Mouse (Mus musculus) forebrain, embryonic 13.5 days (tissue): Measurements from ENCODE around the gene Rapgefl1. TPM values are rescaled to one million over a fixed set of nuclear protein-coding genes. Genes with fewer than 3 reads are reported as not detected.
A peak's percentile ranks its signal among the peaks of the same experiment; 100 is the strongest.

Source experiments
- ATAC-seq: fragments of 200-750 bp; cut with Nextera tagmentation; 2 replicates; pipeline ENCODE4 v1.8.0; 2017
- H3K27ac ChIP-seq: fragments of 300-500 bp; sonication (generic); 2 replicates; pipeline ENCODE4 v1.5.1; 2015; ENCODE audit warnings: inconsistent platforms, mild to moderate bottlenecking, moderate library complexity
- H3K27me3 ChIP-seq: fragments of 300-500 bp; sonication (generic); 2 replicates; pipeline ENCODE4 v1.6.1; 2015; ENCODE audit warnings: mild to moderate bottlenecking, inconsistent platforms
- H3K36me3 ChIP-seq: fragments of 300-500 bp; sonication (generic); 2 replicates; pipeline ENCODE4 v1.6.1; 2015; ENCODE audit warnings: mild to moderate bottlenecking, inconsistent platforms; ENCODE audit not compliant: poor library complexity, severe bottlenecking
- H3K4me1 ChIP-seq: fragments of 300-500 bp; sonication (generic); 2 replicates; pipeline ENCODE4 v1.6.1; 2015; ENCODE audit warnings: inconsistent platforms
- H3K4me2 ChIP-seq: fragments of 300-500 bp; sonication (generic); 2 replicates; pipeline ENCODE4 v1.6.1; 2015; ENCODE audit warnings: inconsistent platforms, mild to moderate bottlenecking, moderate library complexity
- H3K4me3 ChIP-seq: fragments of 300-500 bp; sonication (generic); 2 replicates; pipeline ENCODE4 v1.5.1; 2015; ENCODE audit warnings: mild to moderate bottlenecking, inconsistent platforms
- H3K9ac ChIP-seq: fragments of 300-500 bp; sonication (generic); 2 replicates; pipeline ENCODE4 v1.6.1; 2015; ENCODE audit warnings: mild to moderate bottlenecking, inconsistent platforms
- H3K9me3 ChIP-seq: fragments of 300-500 bp; sonication (generic); replicated peaks from 2 replicates; pipeline ENCODE4 v1.6.1; 2016; ENCODE audit warnings: inconsistent platforms
- WGBS: fragments of 180-500 bp; shearing (Covaris S2); methylation state at CpG from one replicate; pipeline ENCODE4 v1.1.7; 2015; 5-methylcytosine and 5-hydroxymethylcytosine counted together
- polyA plus RNA-seq: library from polyadenylated mRNA; unstranded; fragments of >200 nt; fragmentation: Nextera tagmentation; extraction: Ambion mirVana; gene quantifications from 2 replicates; pipeline ENCODE4 v1.2.1, GENCODE M21; 2015

Gene Rapgefl1
- 2.4 and 3.0 TPM in 2 replicates for polyA plus RNA-seq

GRCm38 (mm10) chr11:98836651-98837141 is at the start of gene Rapgefl1:
Rapgefl1 (plus strand) TSS chr11:98836785.
- ATAC-seq = peak; percentile 95
- H3K27me3 ChIP-seq = peaks cover 22% of the 10 kb centered on the region
- H3K4me2 ChIP-seq = peak within 1 kb of the TSS; percentile 84
- peaks cover 30% of the 10 kb centered on the region for H3K4me1 ChIP-seq
- peaks cover 36% of the 10 kb centered on the region for H3K36me3 ChIP-seq
- peak within 1 kb of the TSS; percentile 71 for H3K9ac ChIP-seq
- under 1% methylated on average over 44 of the region's 48 CpGs for WGBS
- H3K27ac ChIP-seq = no peak within 1 kb of the TSS; the same call in 1 of the 2 replicates
- H3K4me3 ChIP-seq = peak within 1 kb of the TSS; percentile 57
- no peaks in the 10 kb centered on the region for H3K9me3 ChIP-seq

GRCm38 (mm10) chr11:98787229-98787628 is 49.4 kb upstream of the Rapgefl1 start:
- ATAC-seq = no peak

GRCm38 (mm10) chr11:98787691-98788090 is 48.9 kb upstream of the Rapgefl1 start:
- no peak overlapping the region for H3K4me2 ChIP-seq
- H3K4me1 ChIP-seq = peaks cover 69% of the 10 kb centered on the region
- no peak for ATAC-seq
- no peaks in the 10 kb centered on the region for H3K9me3 ChIP-seq
- H3K4me3 ChIP-seq = no peak overlapping the region
- H3K27me3 ChIP-seq = no peaks in the 10 kb centered on the region
- no peak overlapping the region for H3K9ac ChIP-seq
- no peak overlapping the region for H3K27ac ChIP-seq
- WGBS = 89% methylated on average over 1 of the region's 1 CpGs
- H3K36me3 ChIP-seq = no peaks in the 10 kb centered on the region

More at GRCm38 (mm10) chr11:98787229-98787628, 49.4 kb upstream of the Rapgefl1 start:
- Histone ChIP-seq H3K9ac (no peak overlapping the region), H3K27me3 (no peaks in the 10 kb centered on the region), H3K9me3 (no peaks in the 10 kb centered on the region), H3K4me3 (no peak overlapping the region), H3K36me3 (no peaks in the 10 kb centered on the region), H3K4me2 (peak overlapping the region; percentile 44), H3K4me1 (peaks cover 71% of the 10 kb centered on the region), H3K27ac (0 out of 2 replicates have a peak overlapping the region, but pooled peaks have one; percentile 72)
- WGBS = 35% methylated on average over 7 of the region's 7 CpGs

GRCm38 (mm10) chr11:98788139-98788538 is 48.4 kb upstream of the Rapgefl1 start:
- H3K27ac ChIP-seq = peak overlapping the region; percentile 40; the same call in 1 of the 2 replicates
- H3K9me3 ChIP-seq = no peaks in the 10 kb centered on the region
- no peaks in the 10 kb centered on the region for H3K27me3 ChIP-seq
- H3K36me3 ChIP-seq = no peaks in the 10 kb centered on the region
- H3K4me1 ChIP-seq = peaks cover 67% of the 10 kb centered on the region
- 91% methylated on average over 5 of the region's 5 CpGs for WGBS
- no peak overlapping the region for H3K4me3 ChIP-seq
- no peak for ATAC-seq
- H3K4me2 ChIP-seq = peak overlapping the region; percentile 93
- no peak overlapping the region; the same call in 1 of the 2 replicates for H3K9ac ChIP-seq

GRCm38 (mm10) chr11:98788550-98789218 is 47.9 kb upstream of the Rapgefl1 start:
- peak overlapping the region; percentile 46 for H3K4me3 ChIP-seq
- peak overlapping the region; percentile 40 for H3K27ac ChIP-seq
- H3K27me3 ChIP-seq = no peaks in the 10 kb centered on the region
- H3K4me1 ChIP-seq = peaks cover 67% of the 10 kb centered on the region
- H3K36me3 ChIP-seq = no peaks in the 10 kb centered on the region
- 13% methylated on average over 18 of the region's 18 CpGs for WGBS
- peak overlapping the region; percentile 93 for H3K4me2 ChIP-seq
- peak overlapping the region; percentile 62 for H3K9ac ChIP-seq
- no peaks in the 10 kb centered on the region for H3K9me3 ChIP-seq
- peak; percentile 82 for ATAC-seq

GRCm38 (mm10) chr11:98789219-98789807 is 47.3 kb upstream of the Rapgefl1 start:
- no peaks in the 10 kb centered on the region for H3K9me3 ChIP-seq
- H3K4me1 ChIP-seq = peaks cover 67% of the 10 kb centered on the region
- H3K4me3 ChIP-seq = peak overlapping the region; percentile 46
- peak overlapping the region; percentile 62 for H3K9ac ChIP-seq
- H3K36me3 ChIP-seq = no peaks in the 10 kb centered on the region
- ATAC-seq = 0 out of 2 replicates have a peak, but pooled peaks have one; percentile 17
- H3K27me3 ChIP-seq = no peaks in the 10 kb centered on the region
- H3K4me2 ChIP-seq = peak overlapping the region; percentile 93
- H3K27ac ChIP-seq = no peak overlapping the region; the same call in 1 of the 2 replicates
- 2% methylated on average over 25 of the region's 25 CpGs for WGBS

GRCm38 (mm10) chr11:98789824-98790223 is 46.8 kb upstream of the Rapgefl1 start:
- ATAC-seq = no peak
- 39% methylated on average over 5 of the region's 5 CpGs for WGBS
- H3K27me3 ChIP-seq = no peaks in the 10 kb centered on the region
- no peaks in the 10 kb centered on the region for H3K36me3 ChIP-seq
- peak overlapping the region; percentile 62; the same call in 1 of the 2 replicates for H3K9ac ChIP-seq
- no peak overlapping the region; the same call in 1 of the 2 replicates for H3K27ac ChIP-seq
- peak overlapping the region; percentile 46 for H3K4me3 ChIP-seq
- peak overlapping the region; percentile 93 for H3K4me2 ChIP-seq
- peaks cover 66% of the 10 kb centered on the region for H3K4me1 ChIP-seq
- H3K9me3 ChIP-seq = no peaks in the 10 kb centered on the region

- no peak overlapping the region for H3K4me2 ChIP-seq
- H3K4me1 ChIP-seq = peaks cover 57% of the 10 kb centered on the region
- no peaks in the 10 kb centered on the region for H3K27me3 ChIP-seq
- H3K27ac ChIP-seq = no peak overlapping the region
- ATAC-seq = no peak
- no peak overlapping the region for H3K4me3 ChIP-seq
- H3K36me3 ChIP-seq = no peaks in the 10 kb centered on the region
- no peak overlapping the region for H3K9ac ChIP-seq
- 86% methylated on average over 5 of the region's 5 CpGs for whole genome bisulfite sequencing
- H3K9me3 ChIP-seq = no peaks in the 10 kb centered on the region
Measured at GRCm38 (mm10) chr11:98790631-98791205, 45.9 kb upstream of the Rapgefl1 start.

- H3K36me3 ChIP-seq = no peaks in the 10 kb centered on the region
- H3K27ac ChIP-seq = no peak overlapping the region
- WGBS = 78% methylated on average over 1 of the region's 1 CpGs
- no peak overlapping the region for H3K9ac ChIP-seq
- H3K4me1 ChIP-seq = peaks cover 49% of the 10 kb centered on the region
- ATAC-seq = no peak
- H3K4me3 ChIP-seq = no peak overlapping the region
- no peaks in the 10 kb centered on the region for H3K27me3 ChIP-seq
- no peak overlapping the region for H3K4me2 ChIP-seq
- H3K9me3 ChIP-seq = no peaks in the 10 kb centered on the region
Measured at GRCm38 (mm10) chr11:98791448-98791847, 45.1 kb upstream of the Rapgefl1 start.

GRCm38 (mm10) chr11:98792081-98792480 is 44.5 kb upstream of the Rapgefl1 start:
- Histone ChIP-seq H3K36me3 (no peaks in the 10 kb centered on the region), H3K9ac (0 out of 2 replicates have a peak overlapping the region, but pooled peaks have one; percentile 16), H3K27me3 (no peaks in the 10 kb centered on the region), H3K4me1 (peaks cover 43% of the 10 kb centered on the region), H3K4me2 (no peak overlapping the region), H3K27ac (no peak overlapping the region), H3K4me3 (no peak overlapping the region), H3K9me3 (no peaks in the 10 kb centered on the region)
- WGBS = 5% methylated on average over 4 of the region's 4 CpGs
- no peak for ATAC-seq

GRCm38 (mm10) chr11:98794469-98795014 is 42.0 kb upstream of the Rapgefl1 start:
- no peaks in the 10 kb centered on the region for H3K27me3 ChIP-seq
- peak overlapping the region; percentile 100 for H3K4me3 ChIP-seq
- WGBS = under 1% methylated on average over 24 of the region's 30 CpGs
- peak overlapping the region; percentile 100 for H3K27ac ChIP-seq
- ATAC-seq = peak; percentile 64
- H3K36me3 ChIP-seq = peaks cover 12% of the 10 kb centered on the region
- peaks cover 49% of the 10 kb centered on the region for H3K4me1 ChIP-seq
- H3K9me3 ChIP-seq = no peaks in the 10 kb centered on the region
- peak overlapping the region; percentile 88 for H3K4me2 ChIP-seq
- H3K9ac ChIP-seq = peak overlapping the region; percentile 100
